Mouse (Mus musculus) forebrain, embryonic 16.5 days (tissue): Measurements from ENCODE around the gene Npas1. TPM values are rescaled to one million over a fixed set of nuclear protein-coding genes. Genes with fewer than 3 reads are reported as not detected.

Experiments
- ATAC-seq: fragments of 200-750 bp; cut with Nextera tagmentation; 2 replicates; pipeline ENCODE4 v1.8.0; 2017; ENCODE audit warnings: mild to moderate bottlenecking, moderate library complexity
- H3K27ac ChIP-seq: fragments of 300-500 bp; sonication (generic); 2 replicates; pipeline ENCODE4 v1.5.1; 2014; ENCODE audit warnings: low read length, control low read depth
- H3K27me3 ChIP-seq: fragments of 300-500 bp; sonication (generic); replicated peaks from 2 replicates; pipeline ENCODE4 v1.6.1; 2014; ENCODE audit warnings: low read length; ENCODE audit not compliant: control insufficient read depth, insufficient read depth
- H3K36me3 ChIP-seq: fragments of 300-500 bp; sonication (generic); 2 replicates; pipeline ENCODE4 v1.6.1; 2014; ENCODE audit not compliant: control insufficient read depth, insufficient read depth
- H3K4me1 ChIP-seq: fragments of 300-500 bp; sonication (generic); replicated peaks from 2 replicates; pipeline ENCODE4 v1.6.1; 2014; ENCODE audit warnings: low read length; ENCODE audit not compliant: control insufficient read depth, insufficient read depth
- H3K4me2 ChIP-seq: fragments of 300-500 bp; sonication (generic); 2 replicates; pipeline ENCODE4 v1.6.1; 2014; ENCODE audit warnings: mild to moderate bottlenecking, low read length, control low read depth
- H3K4me3 ChIP-seq: fragments of 300-500 bp; sonication (generic); replicated peaks from 2 replicates; pipeline ENCODE4 v1.5.1; 2014; ENCODE audit warnings: mild to moderate bottlenecking, low read length, control low read depth
- H3K9ac ChIP-seq: fragments of 300-500 bp; sonication (generic); replicated peaks from 2 replicates; pipeline ENCODE4 v1.6.1; 2014; ENCODE audit warnings: low read depth, low read length, control low read depth
- H3K9me3 ChIP-seq: fragments of 300-500 bp; sonication (generic); 2 replicates; pipeline ENCODE4 v1.6.1; 2016; ENCODE audit warnings: low read length; ENCODE audit not compliant: control insufficient read depth
- WGBS: fragments of 180-500 bp; shearing (Covaris S2); extraction: QIAGEN DNeasy Blood & Tissue Kit; methylation state at CpG from one replicate; pipeline ENCODE4 v1.1.7; 2014; 5-methylcytosine and 5-hydroxymethylcytosine counted together
- polyA plus RNA-seq: library from polyadenylated mRNA; unstranded; fragments of >200 nt; fragmentation: Nextera tagmentation; extraction: Ambion mirVana; gene quantifications from 2 replicates; pipeline ENCODE4 v1.2.1, GENCODE M21; 2015

The Npas1 gene
- polyA plus RNA-seq, 1 experiment from 2014 or later = 7.6 TPM

- H3K4me1 ChIP-seq = peaks cover 26% of the 10 kb centered on the region
- peak overlapping the region; percentile 29; the same call in 1 of the 2 replicates for H3K9ac ChIP-seq
- H3K27me3 ChIP-seq = peaks cover 61% of the 10 kb centered on the region
- H3K4me2 ChIP-seq = peak overlapping the region; percentile 44
- H3K9me3 ChIP-seq = no peaks in the 10 kb centered on the region
- no peak overlapping the region for H3K27ac ChIP-seq
- WGBS = 5% methylated on average over 23 of the region's 23 CpGs
- no peaks in the 10 kb centered on the region for H3K36me3 ChIP-seq
- H3K4me3 ChIP-seq = peak overlapping the region; percentile 34
- ATAC-seq = no peak
Measured at GRCm38 (mm10) chr7:16475321-16475720, 2.2 kb downstream of the Npas1 start.

- no peaks in the 10 kb centered on the region for H3K36me3 ChIP-seq
- peak overlapping the region; percentile 23; the same call in 1 of the 2 replicates for H3K4me2 ChIP-seq
- H3K9ac ChIP-seq = no peak overlapping the region
- no peaks in the 10 kb centered on the region for H3K9me3 ChIP-seq
- H3K27me3 ChIP-seq = peaks cover 68% of the 10 kb centered on the region
- peak overlapping the region; percentile 14 for H3K4me3 ChIP-seq
- H3K4me1 ChIP-seq = peaks cover 26% of the 10 kb centered on the region
- 4% methylated on average over 33 of the region's 33 CpGs for WGBS
- no peak for ATAC-seq
- no peak overlapping the region for H3K27ac ChIP-seq
Measured at GRCm38 (mm10) chr7:16474445-16474844, 3.1 kb downstream of the Npas1 start.

GRCm38 (mm10) chr7:16473847-16474246 is 3.7 kb downstream of the Npas1 start:
- Histone ChIP-seq H3K9ac (no peak overlapping the region), H3K4me3 (no peak overlapping the region), H3K9me3 (no peaks in the 10 kb centered on the region), H3K27me3 (peaks cover 69% of the 10 kb centered on the region), H3K36me3 (no peaks in the 10 kb centered on the region), H3K4me1 (peaks cover 26% of the 10 kb centered on the region), H3K4me2 (no peak overlapping the region), H3K27ac (no peak overlapping the region)
- ATAC-seq = no peak
- 63% methylated on average over 8 of the region's 8 CpGs for WGBS

GRCm38 (mm10) chr7:16472116-16472709 is 5.3 kb downstream of the Npas1 start:
- H3K4me3 ChIP-seq = no peak overlapping the region
- H3K9me3 ChIP-seq = no peaks in the 10 kb centered on the region
- peak overlapping the region; percentile 38 for H3K4me2 ChIP-seq
- peaks cover 36% of the 10 kb centered on the region for H3K4me1 ChIP-seq
- no peak overlapping the region; the same call in 1 of the 2 replicates for H3K27ac ChIP-seq
- H3K9ac ChIP-seq = no peak overlapping the region
- peak; percentile 66 for ATAC-seq
- WGBS = 2% methylated on average over 17 of the region's 17 CpGs
- no peaks in the 10 kb centered on the region for H3K36me3 ChIP-seq
- H3K27me3 ChIP-seq = peaks cover 67% of the 10 kb centered on the region

- no peak for ATAC-seq
- Histone ChIP-seq H3K27me3 (peaks cover 62% of the 10 kb centered on the region), H3K9me3 (no peaks in the 10 kb centered on the region), H3K4me2 (no peak overlapping the region), H3K9ac (no peak overlapping the region), H3K27ac (no peak overlapping the region), H3K4me3 (no peak overlapping the region), H3K4me1 (peaks cover 34% of the 10 kb centered on the region), H3K36me3 (no peaks in the 10 kb centered on the region)
- 39% methylated on average over 9 of the region's 9 CpGs for WGBS
Measured at GRCm38 (mm10) chr7:16471549-16471948, 6.0 kb downstream of the Npas1 start.

- Histone ChIP-seq H3K4me2 (no peak overlapping the region), H3K4me3 (no peak overlapping the region), H3K27me3 (peaks cover 31% of the 10 kb centered on the region), H3K9ac (no peak overlapping the region), H3K9me3 (no peaks in the 10 kb centered on the region), H3K4me1 (peaks cover 18% of the 10 kb centered on the region), H3K27ac (peak overlapping the region; percentile 1; the same call in 1 of the 2 replicates), H3K36me3 (no peaks in the 10 kb centered on the region)
- peak; percentile 52 for ATAC-seq
- WGBS = 1% methylated on average over 5 of the region's 5 CpGs
Measured at GRCm38 (mm10) chr7:16468115-16468514, 9.4 kb downstream of the Npas1 start.

- Histone ChIP-seq H3K4me2 (no peak overlapping the region), H3K27me3 (peaks cover 22% of the 10 kb centered on the region), H3K9ac (no peak overlapping the region), H3K27ac (no peak overlapping the region), H3K4me3 (no peak overlapping the region), H3K9me3 (no peaks in the 10 kb centered on the region), H3K36me3 (no peaks in the 10 kb centered on the region), H3K4me1 (peaks cover 10% of the 10 kb centered on the region)
- no peak for ATAC-seq
- 69% methylated on average over 4 of the region's 4 CpGs for WGBS
Measured at GRCm38 (mm10) chr7:16466565-16466964, 11.0 kb downstream of the Npas1 start.

GRCm38 (mm10) chr7:16465568-16465967 is 12.0 kb downstream of the Npas1 start:
- H3K4me1 ChIP-seq = peaks cover 10% of the 10 kb centered on the region
- H3K36me3 ChIP-seq = no peaks in the 10 kb centered on the region
- no peak overlapping the region for H3K4me2 ChIP-seq
- ATAC-seq = no peak
- no peak overlapping the region for H3K4me3 ChIP-seq
- peaks cover 15% of the 10 kb centered on the region for H3K27me3 ChIP-seq
- H3K9me3 ChIP-seq = no peaks in the 10 kb centered on the region
- H3K27ac ChIP-seq = no peak overlapping the region
- WGBS = 94% methylated on average over 5 of the region's 5 CpGs
- no peak overlapping the region for H3K9ac ChIP-seq

GRCm38 (mm10) chr7:16465160-16465559 is 12.4 kb downstream of the Npas1 start:
- Histone ChIP-seq H3K4me1 (peaks cover 10% of the 10 kb centered on the region), H3K27ac (no peak overlapping the region), H3K4me2 (no peak overlapping the region), H3K27me3 (peaks cover 11% of the 10 kb centered on the region), H3K9me3 (no peaks in the 10 kb centered on the region), H3K9ac (no peak overlapping the region), H3K4me3 (no peak overlapping the region), H3K36me3 (no peaks in the 10 kb centered on the region)
- WGBS = 15% methylated on average over 8 of the region's 8 CpGs
- no peak for ATAC-seq

GRCm38 (mm10) chr7:16463214-16463613 is 14.3 kb downstream of the Npas1 start:
- peaks cover 7% of the 10 kb centered on the region for H3K4me1 ChIP-seq
- peak; percentile 43; the same call in 1 of the 2 replicates for ATAC-seq

More at GRCm38 (mm10) chr7:16463214-16463613, 14.3 kb downstream of the Npas1 start:
- no peak overlapping the region for H3K4me2 ChIP-seq
- H3K9ac ChIP-seq = no peak overlapping the region
- H3K27me3 ChIP-seq = peaks cover 3% of the 10 kb centered on the region
- no peak overlapping the region for H3K4me3 ChIP-seq
- WGBS = 1% methylated on average over 14 of the region's 14 CpGs
- no peaks in the 10 kb centered on the region for H3K36me3 ChIP-seq
- no peak overlapping the region for H3K27ac ChIP-seq
- no peaks in the 10 kb centered on the region for H3K9me3 ChIP-seq
